Mouse (Mus musculus): ENCODE measurements around the gene Rps6kl1.

- no peak for TF ChIP-seq CTCF (IDR thresholded peaks at IDR 0.05; ENCODE audit: low read depth, low read length)
- no peak for TF ChIP-seq POLR2A (IDR thresholded peaks at IDR 0.05; ENCODE audit: borderline replicate concordance, low read depth, low read length)
Measured at GRCm38 (mm10) chr12:85184118-85184517, 33.1 kb upstream of the Rps6kl1 start.

Measured in bone marrow macrophage, adult 2 months (primary cell).